Mouse (Mus musculus) forebrain, postnatal 0 days (tissue): ENCODE results near the gene Chst8. TPM values are rescaled to one million over a fixed set of nuclear protein-coding genes. Genes with fewer than 3 reads are reported as not detected.

Experiments used
- ATAC-seq: fragments of 200-750 bp; cut with Nextera tagmentation; 2 replicates; pipeline ENCODE4 v1.8.0; 2017; ENCODE audit warnings: mild to moderate bottlenecking, moderate library complexity
- DNase-seq: peaks from one replicate; pipeline ENCODE4 v3.0.0-alpha.2; 2015
- H3K27ac ChIP-seq: fragments of 300-500 bp; sonication (generic); 2 replicates; pipeline ENCODE4 v1.5.1; 2014; ENCODE audit warnings: low read depth, mild to moderate bottlenecking, antibody characterized with exemption, low read length, moderate library complexity, mixed read lengths
- H3K27me3 ChIP-seq: fragments of 300-500 bp; sonication (generic); 2 replicates; pipeline ENCODE4 v1.6.1; 2014; ENCODE audit warnings: mild to moderate bottlenecking, low read length, mixed read lengths; ENCODE audit not compliant: insufficient read depth
- H3K36me3 ChIP-seq: fragments of 300-500 bp; sonication (generic); 2 replicates; pipeline ENCODE4 v1.6.1; 2014; ENCODE audit warnings: mild to moderate bottlenecking, moderate library complexity; ENCODE audit not compliant: insufficient read depth
- H3K4me1 ChIP-seq: fragments of 300-500 bp; sonication (generic); 2 replicates; pipeline ENCODE4 v1.6.1; 2014; ENCODE audit warnings: antibody characterized with exemption; ENCODE audit not compliant: insufficient read depth
- H3K4me2 ChIP-seq: fragments of 300-500 bp; sonication (generic); 2 replicates; pipeline ENCODE4 v1.6.1; 2014; ENCODE audit warnings: low read depth, mild to moderate bottlenecking, moderate library complexity
- H3K4me3 ChIP-seq: fragments of 300-500 bp; sonication (generic); 2 replicates; pipeline ENCODE4 v1.5.1; 2014; ENCODE audit warnings: low read depth, low read length, mixed read lengths
- H3K9ac ChIP-seq: fragments of 300-500 bp; sonication (generic); 2 replicates; pipeline ENCODE4 v1.6.1; 2014; ENCODE audit warnings: mild to moderate bottlenecking
- H3K9me3 ChIP-seq: fragments of 300-500 bp; sonication (generic); 2 replicates; pipeline ENCODE4 v1.6.1; 2016; ENCODE audit warnings: low read length
- CTCF ChIP-seq: sonication (generic); IDR thresholded peaks from 2 replicates; pipeline ENCODE4 v1.5.1; 2016; ENCODE audit warnings: antibody characterized with exemption, control low read depth, low read depth
- WGBS: fragments of 180-500 bp; shearing (Covaris S2); extraction: QIAGEN DNeasy Blood & Tissue Kit; methylation state at CpG from one replicate; pipeline ENCODE4 v1.1.7; 2014; 5-methylcytosine and 5-hydroxymethylcytosine counted together
- polyA plus RNA-seq: library from polyadenylated mRNA; unstranded; fragments of >200 nt; fragmentation: Nextera tagmentation; extraction: Ambion mirVana; gene quantifications from 2 replicates; pipeline ENCODE4 v1.2.1, GENCODE M21; 2015
- total RNA-seq: library from RNA; depleted of rRNA; stranded (reverse); fragments of >200 nt; gene quantifications from 2 replicates; pipeline ENCODE4 v1.2.3, GENCODE M21; 2014; rRNA removed

Gene Chst8
- total and polyA plus RNA-seq, 2 experiments from 2014 or later, result 14.2 to 22.2 TPM

GRCm38 (mm10) chr7:34641968-34642367 is 170.5 kb downstream of the Chst8 start:
- DNase-seq, result no peak
- 88% methylated on average over 13 of the region's 13 CpGs for WGBS

GRCm38 (mm10) chr7:34639798-34640197 is 172.7 kb downstream of the Chst8 start:
- H3K9me3 ChIP-seq, result no peaks in the 10 kb centered on the region
- TF ChIP-seq CTCF, result no peak
- no peak overlapping the region for H3K4me2 ChIP-seq
- no peaks in the 10 kb centered on the region for H3K27me3 ChIP-seq
- no peak for DNase-seq
- peaks cover 37% of the 10 kb centered on the region for H3K36me3 ChIP-seq
- H3K9ac ChIP-seq, result no peak overlapping the region
- no peaks in the 10 kb centered on the region for H3K4me1 ChIP-seq
- H3K27ac ChIP-seq, result no peak overlapping the region
- ATAC-seq, result no peak
- 90% methylated on average over 11 of the region's 11 CpGs for WGBS
- H3K4me3 ChIP-seq, result no peak overlapping the region

More at GRCm38 (mm10) chr7:34641968-34642367, 170.5 kb downstream of the Chst8 start:
- Histone ChIP-seq H3K4me1 (no peaks in the 10 kb centered on the region), H3K4me2 (no peak overlapping the region), H3K4me3 (no peak overlapping the region), H3K27ac (no peak overlapping the region), H3K9ac (no peak overlapping the region), H3K27me3 (no peaks in the 10 kb centered on the region), H3K36me3 (peaks cover 41% of the 10 kb centered on the region), H3K9me3 (no peaks in the 10 kb centered on the region)
- no peak for ATAC-seq
- TF ChIP-seq CTCF, result no peak

GRCm38 (mm10) chr7:34636661-34637060 is 175.8 kb downstream of the Chst8 start:
- Histone ChIP-seq H3K4me2 (no peak overlapping the region), H3K36me3 (peaks cover 27% of the 10 kb centered on the region), H3K9me3 (no peaks in the 10 kb centered on the region), H3K4me3 (no peak overlapping the region), H3K27me3 (no peaks in the 10 kb centered on the region), H3K4me1 (no peaks in the 10 kb centered on the region), H3K9ac (no peak overlapping the region), H3K27ac (no peak overlapping the region)
- 65% methylated on average over 4 of the region's 4 CpGs for WGBS
- ATAC-seq (no peak), DNase-seq (no peak)
- TF ChIP-seq CTCF, result no peak

GRCm38 (mm10) chr7:34632966-34633742 is 179.4 kb downstream of the Chst8 start:
- no peaks in the 10 kb centered on the region for H3K9me3 ChIP-seq
- no peak overlapping the region for H3K9ac ChIP-seq
- no peak for TF ChIP-seq CTCF
- H3K36me3 ChIP-seq, result no peaks in the 10 kb centered on the region
- 86% methylated on average over 10 of the region's 10 CpGs for WGBS
- H3K4me3 ChIP-seq, result no peak overlapping the region
- ATAC-seq, result no peak
- H3K27me3 ChIP-seq, result no peaks in the 10 kb centered on the region
- no peak overlapping the region for H3K4me2 ChIP-seq
- H3K27ac ChIP-seq, result no peak overlapping the region
- H3K4me1 ChIP-seq, result peaks cover 13% of the 10 kb centered on the region; the same call in 1 of the 2 replicates
- DNase-seq, result no peak

- H3K9me3 ChIP-seq, result no peaks in the 10 kb centered on the region
- H3K27ac ChIP-seq, result peak overlapping the region; percentile 35
- peak; percentile 85 for ATAC-seq
- peaks cover 13% of the 10 kb centered on the region; the same call in 1 of the 2 replicates for H3K4me1 ChIP-seq
- H3K27me3 ChIP-seq, result no peaks in the 10 kb centered on the region
- H3K4me2 ChIP-seq, result peak overlapping the region; percentile 55
- DNase-seq, result peak; percentile 56
- 2% methylated on average over 34 of the region's 34 CpGs for WGBS
- H3K4me3 ChIP-seq, result peak overlapping the region; percentile 28
- H3K36me3 ChIP-seq, result no peaks in the 10 kb centered on the region
- peak; percentile 39; the same call in 1 of the 2 replicates for TF ChIP-seq CTCF
- H3K9ac ChIP-seq, result peak overlapping the region; percentile 54
Measured at GRCm38 (mm10) chr7:34630211-34631085, 182.1 kb downstream of the Chst8 start.

- H3K4me2 ChIP-seq, result peak overlapping the region; percentile 55
- H3K4me3 ChIP-seq, result peak overlapping the region; percentile 28
- peak overlapping the region; percentile 54 for H3K9ac ChIP-seq
- ATAC-seq (peak; percentile 10; the same call in 1 of the 2 replicates), DNase-seq (no peak)
- no peak for TF ChIP-seq CTCF
- no peaks in the 10 kb centered on the region for H3K36me3 ChIP-seq
- no peaks in the 10 kb centered on the region for H3K9me3 ChIP-seq
- H3K4me1 ChIP-seq, result peaks cover 13% of the 10 kb centered on the region; the same call in 1 of the 2 replicates
- H3K27ac ChIP-seq, result peak overlapping the region; percentile 35; the same call in 1 of the 2 replicates
- 26% methylated on average over 8 of the region's 8 CpGs for WGBS
- no peaks in the 10 kb centered on the region for H3K27me3 ChIP-seq
Measured at GRCm38 (mm10) chr7:34629702-34630210, 182.8 kb downstream of the Chst8 start.

Other genes starting within 250 kb of the Chst8 start
- 57.9 and 59.4 TPM in 2 replicates for gene Kctd15, start 156.0 kb downstream of the Chst8 start, total RNA-seq
- gene Kctd15, start 156.0 kb downstream of the Chst8 start, polyA plus RNA-seq, result 16.7 and 18.3 TPM in 2 replicates
- 41.2 and 52.3 TPM in 2 replicates for gene Pepd, start 99.7 kb upstream of the Chst8 start, total RNA-seq
- gene Pepd, start 99.7 kb upstream of the Chst8 start, polyA plus RNA-seq, result 56.7 and 60.4 TPM in 2 replicates
- 16.5 and 23.2 TPM in 2 replicates for gene Cebpg, start 243.9 kb upstream of the Chst8 start, total RNA-seq
- 8.5 and 14.5 TPM in 2 replicates for gene Cebpg, start 243.9 kb upstream of the Chst8 start, polyA plus RNA-seq